Mouse (Mus musculus) kidney, adult 2 months (tissue): ENCODE measurements around the gene Ly6g6e. TPM values are rescaled to one million over a fixed set of nuclear protein-coding genes. Genes with fewer than 3 reads are reported as not detected.

ENCODE experiments used
- DNase-seq: peaks from one replicate; pipeline ENCODE4 v3.0.0; 2021
- H3K27ac ChIP-seq: fragments of 200-500 bp; 2 replicates; pipeline ENCODE4 v1.5.1; 2012; ENCODE audit warnings: low read depth, low read length, control low read depth, inconsistent platforms; ENCODE audit not compliant: insufficient read depth
- H3K27me3 ChIP-seq: fragments of 200-500 bp; replicated peaks from 2 replicates; pipeline ENCODE4 v1.6.1; 2012; ENCODE audit warnings: mild to moderate bottlenecking, moderate library complexity, low read length, inconsistent platforms; ENCODE audit not compliant: control insufficient read depth, insufficient read depth
- H3K36me3 ChIP-seq: fragments of 200-500 bp; 2 replicates; pipeline ENCODE4 v1.6.1; 2012; ENCODE audit warnings: mild to moderate bottlenecking, moderate library complexity, low read length, inconsistent platforms; ENCODE audit not compliant: control insufficient read depth, insufficient read depth
- H3K4me1 ChIP-seq: fragments of 200-500 bp; 2 replicates; pipeline ENCODE4 v1.6.1; 2011; ENCODE audit warnings: low read length; ENCODE audit not compliant: control insufficient read depth, insufficient read depth
- H3K4me3 ChIP-seq: fragments of 200-500 bp; 2 replicates; pipeline ENCODE4 v1.5.1; 2011; ENCODE audit warnings: mild to moderate bottlenecking, low read depth, low read length, control low read depth; ENCODE audit not compliant: insufficient read depth
- CTCF ChIP-seq: fragments of 200-500 bp; conservative IDR thresholded peaks from 2 replicates; pipeline ENCODE4 v1.5.1; 2011; ENCODE audit warnings: low read depth, mild to moderate bottlenecking, control low read depth, low read length, moderate library complexity, mixed read lengths; ENCODE audit not compliant: insufficient read depth, insufficient read length
- POLR2A ChIP-seq: fragments of 200-500 bp; IDR thresholded peaks from one replicate; pipeline ENCODE4 v1.6.1; 2011; ENCODE audit warnings: low read depth, low read length, control low read depth
- WGBS: fragments of 180-500 bp; shearing (Covaris S2); methylation state at CpG from one replicate; pipeline ENCODE4 v1.1.7; 2018; 5-methylcytosine and 5-hydroxymethylcytosine counted together
- polyA plus RNA-seq: library from polyadenylated mRNA; depleted of rRNA; stranded (reverse); fragments of >200 nt; gene quantifications from 2 replicates; pipeline ENCODE4 v1.2.3, GENCODE M21; 2012

The Ly6g6e gene
- polyA plus RNA-seq, 1 experiment = 2.5 TPM

GRCm38 (mm10) chr17:35052271-35052798 is 24.4 kb upstream of the Ly6g6e start:
- DNase-seq = no peak
- Histone ChIP-seq H3K4me3 (peak overlapping the region; percentile 73; the same call in 1 of the 2 replicates), H3K27ac (peak overlapping the region; percentile 36), H3K27me3 (no peaks in the 10 kb centered on the region), H3K36me3 (peaks cover 7% of the 10 kb centered on the region; the same call in 1 of the 2 replicates), H3K4me1 (peaks cover 14% of the 10 kb centered on the region)
- WGBS = 54% methylated on average over 12 of the region's 12 CpGs
- no peak for TF ChIP-seq POLR2A
- no peak for TF ChIP-seq CTCF

GRCm38 (mm10) chr17:35055691-35056495 is 20.8 kb upstream of the Ly6g6e start:
- Histone ChIP-seq H3K4me3 (no peak overlapping the region), H3K27me3 (no peaks in the 10 kb centered on the region), H3K27ac (no peak overlapping the region), H3K36me3 (peaks cover 7% of the 10 kb centered on the region; the same call in 1 of the 2 replicates), H3K4me1 (0 out of 2 replicates have a peak, but pooled peaks cover 6% of the 10 kb centered on the region)
- 74% methylated on average over 7 of the region's 7 CpGs for WGBS
- TF ChIP-seq CTCF (no peak), POLR2A (no peak)
- peak; percentile 52 for DNase-seq

DNA sequence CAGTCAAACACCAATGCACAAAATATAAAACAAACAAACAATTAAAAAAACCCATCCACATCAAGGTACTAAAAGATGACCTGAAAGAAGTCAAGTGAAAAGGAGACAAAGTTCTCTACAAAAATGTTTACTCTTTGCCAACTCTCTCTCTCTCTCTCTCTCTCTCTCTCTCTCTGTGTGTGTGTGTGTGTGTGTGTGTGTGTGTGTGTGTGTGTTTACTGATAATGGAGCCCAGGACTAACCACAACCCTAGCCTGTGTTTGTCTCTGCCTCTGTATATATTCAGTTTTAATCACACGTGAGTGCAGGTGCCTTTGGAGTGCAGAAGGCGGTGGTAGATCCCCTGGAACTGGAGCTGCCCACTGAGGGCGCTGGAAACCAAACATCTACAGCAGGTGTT is 19.6 kb upstream of the Ly6g6e start:
- 83% methylated on average over 3 of the region's 3 CpGs for WGBS
- Histone ChIP-seq H3K36me3 (peaks cover 7% of the 10 kb centered on the region; the same call in 1 of the 2 replicates), H3K4me1 (0 out of 2 replicates have a peak, but pooled peaks cover 6% of the 10 kb centered on the region), H3K27me3 (no peaks in the 10 kb centered on the region), H3K27ac (no peak overlapping the region), H3K4me3 (no peak overlapping the region)
- TF ChIP-seq CTCF (no peak), POLR2A (no peak)
- DNase-seq = no peak

DNA sequence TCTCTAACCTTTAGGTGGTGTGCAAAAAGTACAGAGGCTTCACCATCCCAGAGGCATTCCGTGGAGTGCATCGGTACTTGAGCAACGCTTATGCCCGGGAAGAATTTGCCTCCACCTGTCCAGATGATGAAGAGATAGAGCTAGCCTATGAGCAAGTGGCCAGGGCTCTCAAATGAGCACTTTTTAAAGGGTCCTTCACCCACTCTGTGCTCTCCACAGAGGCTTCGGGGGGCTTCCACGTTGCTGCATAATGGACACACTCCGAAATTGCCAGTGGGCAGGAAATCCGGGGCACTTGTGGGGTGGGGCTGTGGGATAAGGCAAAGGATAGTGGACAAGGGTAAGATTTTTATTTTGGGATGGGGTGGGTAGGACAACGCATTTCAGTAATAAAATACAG is 18.4 kb upstream of the Ly6g6e start:
- WGBS = 51% methylated on average over 9 of the region's 9 CpGs
- H3K36me3 ChIP-seq = peaks cover 7% of the 10 kb centered on the region; the same call in 1 of the 2 replicates
- H3K27me3 ChIP-seq = no peaks in the 10 kb centered on the region
- H3K4me3 ChIP-seq = no peak overlapping the region
- DNase-seq = no peak
- TF ChIP-seq POLR2A (no peak), CTCF (no peak)
- 0 out of 2 replicates have a peak, but pooled peaks cover 6% of the 10 kb centered on the region for H3K4me1 ChIP-seq
- H3K27ac ChIP-seq = no peak overlapping the region

DNA sequence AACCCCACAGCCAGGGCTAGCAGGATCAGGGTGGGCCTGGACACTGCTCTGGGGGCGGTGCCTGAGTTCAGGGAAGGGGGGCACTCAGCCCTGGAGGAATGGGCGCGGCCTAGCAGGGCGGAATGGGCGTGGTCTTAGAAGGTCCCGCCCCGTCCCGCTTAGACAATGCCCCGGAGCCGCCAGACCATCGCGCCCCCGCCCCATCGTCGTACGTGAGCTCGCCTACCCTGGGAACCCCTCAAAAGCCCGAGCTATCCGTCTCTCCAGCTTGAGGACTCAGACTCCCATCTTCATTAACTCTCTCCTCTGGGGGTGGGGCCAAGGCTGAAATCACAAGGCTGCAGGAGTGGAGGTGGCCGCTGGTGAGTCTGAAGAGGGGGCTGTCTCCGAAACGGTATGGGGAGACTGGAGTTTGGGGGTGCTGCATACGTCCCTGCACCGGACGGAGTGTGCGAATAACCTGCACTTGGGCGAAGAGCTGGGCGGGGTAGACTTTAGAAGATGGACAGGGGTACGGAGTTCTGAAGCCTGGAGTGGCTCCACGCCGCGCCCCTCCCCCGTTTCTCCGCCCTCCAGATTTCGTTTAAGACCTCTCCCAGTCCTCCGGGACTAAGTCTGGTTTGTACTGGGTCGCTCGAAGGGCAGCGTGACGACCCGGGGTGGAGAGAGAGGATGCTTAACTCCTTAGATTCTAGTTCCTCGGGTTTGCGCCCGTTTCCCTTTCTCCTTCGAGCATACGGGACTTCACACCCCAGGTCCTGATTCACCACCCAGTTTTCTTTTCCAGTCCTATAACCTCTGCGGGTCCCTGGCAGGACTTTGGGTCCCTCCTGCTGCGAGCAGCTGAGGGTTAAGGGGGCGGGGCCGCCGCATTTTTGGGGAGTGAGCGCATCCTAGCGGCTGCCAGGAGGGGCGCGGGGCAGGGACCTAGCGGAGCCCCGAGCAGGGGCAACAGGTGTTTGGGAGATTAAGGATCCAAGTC is 17.5 kb upstream of the Ly6g6e start, which contains the start of gene Ddah2:
Ddah2 (plus strand) TSS at position 125 of the 982 bp plus-strand sequence.
- H3K36me3 ChIP-seq = peaks cover 6% of the 10 kb centered on the region; the same call in 1 of the 2 replicates
- peak within 1 kb of the TSS; percentile 52 for H3K27ac ChIP-seq
- WGBS = under 1% methylated on average over 57 of the region's 57 CpGs
- 0 out of 2 replicates have a peak, but pooled peaks cover 6% of the 10 kb centered on the region for H3K4me1 ChIP-seq
- peak; percentile 91 for DNase-seq
- no peaks in the 10 kb centered on the region for H3K27me3 ChIP-seq
- TF ChIP-seq POLR2A = peak; percentile 10
- TF ChIP-seq CTCF = peak; percentile 62
- peak within 1 kb of the TSS; percentile 67 for H3K4me3 ChIP-seq

GRCm38 (mm10) chr17:35060071-35060470 is 16.6 kb upstream of the Ly6g6e start:
- WGBS = 21% methylated on average over 14 of the region's 14 CpGs
- TF ChIP-seq CTCF = no peak
- no peak for TF ChIP-seq POLR2A
- no peaks in the 10 kb centered on the region for H3K27me3 ChIP-seq
- peaks cover 3% of the 10 kb centered on the region; the same call in 1 of the 2 replicates for H3K36me3 ChIP-seq
- H3K4me1 ChIP-seq = peaks cover 6% of the 10 kb centered on the region; the same call in 1 of the 2 replicates
- H3K4me3 ChIP-seq = peak overlapping the region; percentile 67
- no peak for DNase-seq
- H3K27ac ChIP-seq = no peak overlapping the region
